Mouse (Mus musculus) neural tube, embryonic 10.5 days (tissue): ENCODE measurements around the gene Mepce.
"Not testable (repeated sequence)": the region's sequence is repeated elsewhere in the genome, so short reads cannot be mapped to it uniquely, and the experiment has no call there.

Experiments used
- DNase-seq: peaks from one replicate; pipeline ENCODE4 v3.0.0-alpha.2; 2017; ENCODE audit warnings: low spot score; ENCODE audit errors: extremely low spot score

Mepce gene

GRCm38 (mm10) chr5:137787151-137787928, at the start of gene Mepce, which contains the start of gene Zcwpw1:
Mepce (minus strand) TSS chr5:137787655.
Zcwpw1 (plus strand) TSS chr5:137787798.
- DNase-seq: peak; percentile 96

DNA sequence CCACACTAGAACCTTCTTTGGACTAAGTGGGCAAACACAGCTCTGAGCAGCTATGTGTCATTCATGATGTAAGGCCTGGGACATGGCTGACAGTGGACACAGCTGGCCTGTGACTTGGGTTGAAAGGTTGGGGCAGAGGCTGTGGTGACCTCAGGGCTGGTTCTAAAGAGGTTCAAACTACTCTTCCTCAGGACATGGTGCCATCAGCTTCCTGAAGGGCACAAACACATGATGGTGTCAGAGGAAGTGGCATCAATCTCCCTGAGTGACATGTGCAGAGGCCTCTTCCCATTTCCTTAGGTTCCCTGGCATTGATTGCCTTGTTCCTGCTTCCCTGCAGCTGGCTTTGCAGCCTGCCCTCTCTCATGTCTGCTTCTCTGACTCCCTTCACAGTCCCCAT, 49.7 kb upstream of the Mepce start:
- DNase-seq: not testable (repeated sequence)

- no peak for DNase-seq
Observed at GRCm38 (mm10) chr5:137836611-137837010, 49.2 kb upstream of the Mepce start.

DNA sequence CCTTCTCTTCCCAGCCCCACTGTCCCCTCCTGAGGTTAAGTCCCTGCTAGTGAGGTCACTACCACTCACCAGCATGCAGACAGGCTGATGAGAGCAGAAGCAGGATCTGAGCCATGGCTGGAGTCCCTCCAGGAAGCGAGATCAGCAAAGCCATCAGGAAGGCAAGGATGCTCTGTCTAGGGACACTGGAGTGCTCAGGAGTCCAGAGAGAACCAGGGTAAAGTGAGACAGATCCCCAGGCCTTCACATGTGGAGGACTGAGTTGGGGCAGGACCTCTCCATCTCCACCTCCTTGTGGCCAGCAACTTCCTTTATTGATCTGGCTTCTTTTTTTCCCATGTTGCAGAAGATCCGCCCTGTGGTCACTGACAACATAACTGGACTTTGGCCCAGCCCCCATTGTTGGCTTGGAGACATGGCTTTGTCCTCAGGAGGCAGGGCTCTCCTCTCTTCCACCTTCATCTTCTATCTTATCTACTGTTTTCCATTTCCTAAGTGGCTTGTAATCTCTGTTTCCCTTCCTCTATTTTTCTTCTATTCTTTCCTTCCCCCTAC, 48.6 kb upstream of the Mepce start, which contains the start of gene Pilra:
Gene Pilra (minus strand): TSS at position 316 of the 555 bp plus-strand sequence.
- not testable (repeated sequence) for DNase-seq

DNA sequence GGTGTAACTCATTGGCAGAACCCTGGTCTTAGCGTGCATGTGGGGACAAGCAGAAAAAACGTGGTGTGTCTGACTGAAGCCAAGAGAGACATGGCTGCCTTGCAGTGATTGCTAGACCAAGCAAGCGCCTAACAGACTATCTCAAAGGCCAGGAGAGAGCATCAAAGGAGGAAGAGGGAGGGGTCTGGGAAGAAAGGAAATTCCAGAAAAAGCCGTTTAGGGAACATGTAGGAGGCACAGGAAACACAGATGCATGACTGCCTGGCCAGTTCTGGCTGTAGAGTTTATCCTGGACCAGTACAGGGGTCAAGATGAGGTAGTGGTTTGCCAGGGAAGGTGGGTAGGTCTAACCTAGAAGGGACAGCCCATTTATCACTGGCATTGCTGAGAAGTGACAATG, 46.0 kb upstream of the Mepce start:
- DNase-seq: no peak

DNA sequence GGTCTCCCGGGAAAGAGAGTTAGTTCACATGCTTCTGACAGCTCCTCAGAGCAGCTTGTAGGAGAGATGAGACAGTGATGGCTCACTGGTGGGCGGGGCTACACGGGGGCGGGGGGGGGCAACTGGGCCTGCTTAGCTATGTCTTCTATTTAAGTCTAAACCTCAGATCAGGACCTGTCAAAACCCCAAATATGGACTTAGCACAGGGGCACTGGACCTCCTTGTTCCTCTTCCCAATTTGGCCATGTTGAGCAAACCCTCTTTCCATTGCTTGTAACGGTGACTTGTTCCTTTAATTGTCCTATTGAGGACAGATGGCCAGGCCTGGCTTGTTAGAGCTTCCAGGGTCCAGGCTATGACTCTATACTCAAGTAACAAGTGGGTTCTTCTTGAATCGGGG, 44.1 kb upstream of the Mepce start:
- no peak for DNase-seq

- no peak for DNase-seq
Observed at GRCm38 (mm10) chr5:137831106-137831505, 43.7 kb upstream of the Mepce start.

GRCm38 (mm10) chr5:137830238-137830637, 42.8 kb upstream of the Mepce start:
- no peak for DNase-seq

GRCm38 (mm10) chr5:137828694-137829093, 41.2 kb upstream of the Mepce start:
- DNase-seq: no peak

DNA sequence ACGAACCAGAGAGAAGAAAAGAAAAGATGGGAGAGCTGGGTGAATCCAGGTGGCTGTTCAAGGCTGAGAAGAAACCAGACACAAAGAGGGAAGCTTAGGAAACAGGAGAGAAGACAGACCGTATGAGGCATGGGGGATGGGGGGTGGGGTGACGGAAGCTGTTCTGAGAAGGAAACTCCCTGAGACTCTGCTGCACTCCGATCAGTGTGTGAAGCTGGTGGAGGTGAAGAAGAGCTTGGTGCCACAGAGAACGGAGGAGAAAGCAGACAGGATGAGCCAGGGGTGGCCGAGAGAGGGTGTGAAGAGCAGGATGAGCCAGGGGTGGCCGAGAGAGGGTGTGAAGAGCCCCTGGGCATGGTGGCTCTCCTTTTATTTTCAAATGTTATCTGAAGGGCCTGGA, 39.0 kb upstream of the Mepce start:
- no peak for DNase-seq

DNA sequence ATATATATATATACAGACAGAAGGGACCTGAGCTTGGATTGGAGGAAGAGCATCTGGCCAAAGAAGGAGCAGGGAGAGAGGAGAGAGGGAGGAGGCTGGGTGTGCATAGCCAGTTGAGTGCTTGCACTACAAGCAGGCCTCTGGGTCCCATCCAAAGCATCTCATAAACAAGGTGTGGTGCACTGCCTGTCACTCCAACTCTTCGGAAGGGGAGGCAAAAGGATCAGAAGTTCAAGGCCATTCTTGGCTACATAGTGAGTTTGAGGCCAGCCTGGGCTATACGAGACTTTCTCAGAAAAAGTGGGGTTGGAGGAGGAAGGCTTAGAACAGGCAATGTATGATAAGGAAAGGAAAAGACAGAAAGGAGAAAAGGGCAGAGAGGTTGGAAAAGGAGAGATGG, 38.5 kb upstream of the Mepce start:
- DNase-seq: no peak

DNA sequence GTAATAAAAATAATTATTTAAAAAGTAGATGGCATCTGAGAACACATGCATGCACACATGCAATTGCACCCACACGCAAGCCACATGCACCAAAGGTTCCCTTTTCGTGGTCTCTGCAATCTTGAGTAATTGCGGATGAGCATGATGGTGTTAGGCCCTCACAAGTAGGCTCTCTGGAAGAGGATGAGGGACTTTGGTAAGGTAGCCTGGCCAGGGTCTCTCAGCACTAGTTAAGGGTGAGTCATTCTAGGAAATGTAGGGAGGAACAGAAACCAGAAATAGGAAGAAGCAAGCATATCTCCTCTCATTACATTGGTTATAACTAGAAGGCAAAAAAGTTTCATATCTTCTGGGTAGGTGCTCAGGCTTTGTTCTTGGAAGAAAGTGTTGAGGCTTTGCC, 37.6 kb upstream of the Mepce start:
- DNase-seq: no peak

- no peak for DNase-seq
Observed at GRCm38 (mm10) chr5:137823455-137824045, 36.1 kb upstream of the Mepce start.

GRCm38 (mm10) chr5:137822602-137823001, 35.1 kb upstream of the Mepce start:
- DNase-seq: no peak

DNA sequence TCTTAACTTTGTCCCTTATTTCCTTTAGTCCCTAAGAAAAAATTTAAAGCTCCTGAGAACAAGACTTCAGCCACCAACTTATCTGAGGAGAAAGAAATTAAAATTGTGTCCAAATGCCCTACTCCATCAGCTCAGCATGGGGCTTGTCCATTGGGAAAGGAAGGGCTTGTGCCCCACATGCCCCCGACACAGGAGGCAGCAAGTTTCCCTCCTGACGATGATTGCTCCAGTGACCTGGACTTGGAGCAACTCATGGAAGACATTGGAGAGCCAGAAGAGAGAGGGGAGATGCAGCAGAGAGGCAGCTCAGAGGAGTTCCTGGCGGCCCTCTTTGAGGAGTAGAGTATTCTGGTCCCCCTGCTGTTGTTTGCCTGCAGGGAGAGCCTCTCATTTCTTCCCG, 34.7 kb upstream of the Mepce start:
- DNase-seq: no peak

GRCm38 (mm10) chr5:137817466-137818222, 30.2 kb upstream of the Mepce start:
- no peak for DNase-seq

DNA sequence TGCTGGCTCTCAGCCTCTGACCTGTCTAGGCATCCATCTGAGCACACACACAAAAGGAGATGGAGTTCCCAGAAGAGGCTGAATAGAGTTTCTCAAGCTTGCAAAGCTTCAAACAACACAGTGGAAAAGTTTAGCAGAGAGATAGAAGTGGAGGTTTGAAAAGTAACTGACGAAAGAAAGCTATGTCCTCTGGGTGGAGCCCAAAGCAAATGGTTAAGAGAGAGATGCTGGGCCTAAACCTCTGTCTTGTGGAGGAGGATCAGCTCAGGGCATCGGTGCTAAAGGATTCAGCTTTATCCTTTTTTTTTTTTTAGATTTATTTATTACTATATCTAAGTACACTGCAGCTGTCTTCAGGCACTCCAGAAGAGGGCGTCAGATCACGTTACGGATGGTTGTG, 20.9 kb upstream of the Mepce start:
- no peak for DNase-seq

DNA sequence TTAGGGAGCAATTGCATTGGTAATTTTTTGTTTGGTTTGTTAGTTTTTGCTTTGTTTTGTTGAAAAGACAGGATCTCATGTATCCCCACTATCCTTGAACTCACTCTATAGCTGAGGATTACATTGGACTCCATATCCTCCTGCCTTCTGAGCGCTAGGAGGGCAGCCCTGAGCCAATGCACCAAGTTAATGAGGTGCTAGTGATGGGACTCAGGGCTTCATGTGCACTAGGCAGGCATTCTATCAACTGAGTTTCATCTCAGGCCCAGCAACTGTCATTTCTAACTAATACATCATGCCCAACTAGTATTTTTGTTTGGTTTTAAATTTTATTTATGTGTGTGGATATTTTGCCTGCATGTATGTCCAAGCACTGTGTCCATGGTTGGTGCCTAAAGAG, 18.7 kb upstream of the Mepce start:
- no peak for DNase-seq

DNA sequence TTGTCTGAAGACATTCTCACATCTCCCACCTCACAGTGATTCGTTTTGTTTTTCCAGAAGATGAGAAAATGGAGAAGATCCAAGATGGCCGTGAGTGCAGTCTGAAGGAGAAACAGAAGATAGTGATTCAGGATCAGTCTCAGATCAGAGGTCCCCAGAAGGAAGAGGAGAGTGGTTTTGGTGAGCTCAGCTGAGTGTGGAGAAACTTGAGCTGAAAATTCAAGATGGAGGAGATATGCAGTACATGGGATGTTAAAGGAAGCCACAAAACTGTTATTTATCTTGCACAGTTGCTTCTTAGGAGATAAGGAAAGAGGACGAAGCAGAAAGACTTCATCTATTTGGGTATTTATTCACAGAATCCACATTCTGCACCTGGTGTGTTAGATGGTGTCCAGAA, 13.5 kb upstream of the Mepce start:
- DNase-seq: no peak

DNA sequence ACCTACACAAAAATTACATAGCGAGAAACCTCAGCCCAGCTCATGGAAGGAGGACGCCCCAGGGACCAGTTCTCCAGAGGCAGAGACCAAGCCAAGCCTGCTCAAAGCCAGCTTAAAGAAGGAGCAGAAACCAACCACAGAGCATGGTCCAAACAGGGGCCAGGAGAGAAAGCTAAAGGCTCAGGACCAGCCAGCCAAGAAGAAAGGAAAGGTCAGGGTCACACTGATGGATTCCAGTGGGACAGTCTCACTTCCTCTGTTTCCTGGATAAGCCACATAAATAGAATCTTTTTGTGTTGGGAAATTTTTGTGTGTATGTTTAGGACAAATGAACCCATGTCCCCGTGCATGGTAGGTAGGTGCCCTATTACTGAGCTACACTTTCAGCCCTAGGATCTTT, 9.2 kb upstream of the Mepce start:
- DNase-seq: no peak

- no peak for DNase-seq
Observed at GRCm38 (mm10) chr5:137791553-137791952, 4.1 kb upstream of the Mepce start.

GRCm38 (mm10) chr5:137788946-137789531, 1.6 kb upstream of the Mepce start:
- no peak for DNase-seq
